Mouse (Mus musculus) adrenal gland, postnatal 4 days (tissue): ENCODE data around the gene E2f2. TPM values are rescaled to one million over a fixed set of nuclear protein-coding genes. Genes with fewer than 3 reads are reported as not detected.

ENCODE experiments used
- DNase-seq, 2 experiments: peaks; one replicate each; pipeline ENCODE4 v3.0.0; 2021 to 2022; ENCODE audit warnings: low spot score in 2 of 2, mixed read lengths in 2 of 2
- total RNA-seq, 2 experiments: library from RNA; stranded (reverse); gene quantifications; 2 replicates each; pipeline ENCODE4 v1.2.3; 2021

Gene E2f2
- total RNA-seq, 2 experiments from 2014 or later, result 15.0 to 23.0 TPM

DNA sequence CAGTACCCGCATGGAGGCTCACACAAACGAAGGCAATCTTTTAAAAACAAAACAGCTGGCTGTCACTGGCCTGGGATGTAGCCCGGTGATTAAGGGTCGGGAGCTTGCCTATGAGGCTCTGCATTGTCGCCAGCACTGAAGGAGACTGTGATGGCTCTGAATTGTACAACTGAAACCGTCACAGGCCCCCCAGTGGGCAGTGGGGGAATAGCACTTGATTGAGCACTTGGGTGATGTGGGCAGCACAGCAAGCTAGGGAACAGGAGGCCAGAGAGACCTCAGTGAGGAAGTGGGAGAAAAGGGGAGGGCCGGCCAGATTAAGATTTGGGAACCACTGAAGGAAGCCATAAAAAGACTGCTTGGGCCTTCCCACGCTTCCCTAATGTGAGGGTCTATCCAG lies 67.4 kb downstream of the E2f2 start:
- DNase-seq, result peak; percentile 53 to 73

DNA sequence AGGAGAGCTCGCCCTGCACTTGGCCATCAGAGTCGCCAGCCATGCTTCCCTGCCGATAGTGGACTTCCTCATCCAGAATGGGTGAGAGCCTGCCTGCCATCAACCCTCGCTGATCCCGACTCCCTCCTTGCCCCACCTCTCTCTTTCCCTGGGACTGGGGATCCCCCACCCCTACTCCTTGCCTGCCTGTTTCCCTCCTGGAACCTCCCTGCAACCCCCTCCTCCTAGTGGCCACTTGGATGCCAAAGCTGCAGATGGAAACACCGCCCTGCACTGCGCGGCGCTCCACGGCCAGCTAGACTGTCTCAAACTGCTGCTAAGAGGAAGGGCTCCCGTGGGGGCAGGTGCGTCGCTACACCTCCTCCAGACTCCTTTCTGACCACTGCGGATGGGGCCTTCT lies 67.9 kb downstream of the E2f2 start:
- no peak for DNase-seq

DNA sequence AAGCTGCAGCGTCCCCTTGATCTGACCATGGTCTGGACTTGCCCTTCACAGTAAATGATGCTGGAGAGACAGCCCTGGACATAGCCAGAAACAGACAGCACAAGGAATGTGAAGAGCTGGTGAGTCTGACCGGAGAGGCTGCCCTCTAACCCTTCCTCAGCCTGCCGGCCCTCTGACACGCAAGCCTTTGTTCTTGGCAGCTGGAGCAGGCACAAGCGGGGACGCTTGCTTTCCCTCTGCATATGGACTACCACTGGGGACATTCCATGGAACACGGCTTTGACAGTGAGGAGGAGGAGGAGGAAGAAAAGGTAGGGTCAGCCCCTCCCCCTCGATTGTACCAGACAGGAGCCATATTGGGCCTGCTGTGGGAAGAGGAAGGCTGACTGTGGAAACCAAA lies 68.8 kb downstream of the E2f2 start:
- DNase-seq, result no peak

DNA sequence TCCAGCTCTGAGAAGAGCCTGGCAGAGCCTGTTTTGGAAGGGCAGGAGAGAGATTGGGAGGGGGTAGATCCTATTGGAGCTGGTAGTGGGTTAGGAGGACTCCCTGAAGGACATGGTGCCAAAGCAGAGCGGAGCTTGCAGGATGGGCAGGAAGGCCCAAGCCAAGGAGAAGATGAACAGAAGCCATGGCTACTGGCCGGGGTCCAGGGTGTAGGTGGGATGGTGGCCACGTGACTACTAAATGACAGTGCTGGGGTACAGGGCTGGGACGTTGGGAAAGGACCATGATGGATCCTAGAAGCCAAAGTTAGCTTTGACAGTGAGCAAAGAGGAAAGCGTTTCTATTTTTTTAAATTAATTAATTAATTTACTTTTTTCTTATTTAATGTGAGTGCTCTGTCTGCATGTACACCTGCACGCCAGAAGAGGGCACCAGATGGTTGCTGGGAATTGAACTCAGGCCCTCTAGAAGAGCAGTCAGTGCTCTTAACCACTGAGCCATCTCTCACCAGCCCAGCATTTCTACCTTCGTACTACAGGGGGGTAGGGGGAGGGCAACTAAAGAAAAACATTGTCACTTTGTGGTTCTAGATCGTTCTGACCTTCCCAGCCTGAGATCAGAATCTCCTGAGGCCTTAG lies 70.0 kb downstream of the E2f2 start:
- DNase-seq, result no peak

DNA sequence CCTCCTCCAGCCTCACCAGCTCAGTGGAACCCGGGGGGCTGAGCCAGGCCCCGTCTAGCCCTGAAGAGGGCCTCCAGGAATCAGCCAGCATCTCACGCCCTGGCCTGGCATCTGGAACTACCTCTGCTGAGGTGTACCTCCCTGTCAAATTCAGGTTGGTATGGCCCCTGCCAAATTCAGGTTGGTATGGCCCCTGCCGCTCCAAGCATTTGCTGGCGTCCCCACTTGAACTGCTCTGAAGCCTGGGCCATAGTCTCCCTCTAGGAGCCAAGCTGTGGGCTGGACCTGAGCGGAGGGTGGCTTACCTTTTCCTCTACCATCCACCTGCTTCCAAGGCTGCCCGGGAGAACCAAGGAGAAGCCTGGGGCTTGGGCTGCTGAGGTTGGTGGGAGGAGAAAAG lies 70.5 kb downstream of the E2f2 start:
- DNase-seq, result no peak

DNA sequence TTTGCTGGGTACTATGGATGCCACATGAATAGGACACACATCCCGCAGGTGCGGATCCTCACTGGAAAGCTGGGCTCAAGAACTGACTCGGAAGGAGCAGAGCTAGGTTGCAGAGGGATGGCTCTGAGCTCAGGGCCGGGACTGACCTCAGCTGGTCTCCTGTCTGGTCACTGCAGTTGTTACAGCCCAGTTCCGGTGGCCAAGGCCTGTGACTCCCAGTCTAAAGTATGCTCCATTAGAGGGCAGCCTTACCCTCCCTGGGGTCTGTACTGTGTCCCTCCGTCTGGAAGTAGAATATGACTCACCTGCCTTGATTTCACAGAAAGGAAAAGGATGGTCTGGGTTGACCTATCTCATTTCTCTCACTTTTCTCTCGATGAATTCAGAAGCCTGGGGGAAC lies 72.0 kb downstream of the E2f2 start:
- DNase-seq, result no peak

Other genes with a start within 250 kb of the E2f2 start
- 10 to 100 TPM; 48.9 to 65.6 TPM for gene Hmgcl, start 225.9 kb upstream of the E2f2 start, total RNA-seq
- gene Gale, start 208.7 kb upstream of the E2f2 start, total RNA-seq, result 10 to 100 TPM; 17.7 to 24.6 TPM
- gene Lypla2, start 199.8 kb upstream of the E2f2 start, total RNA-seq, result 10 to 100 TPM; 64.7 to 65.4 TPM
- gene Pithd1, start 185.1 kb upstream of the E2f2 start, total RNA-seq, result 10 to 100 TPM; 35.2 to 39.2 TPM
- 10 to 100 TPM; 50.6 to 50.7 TPM for gene Eloa, start 150.6 kb upstream of the E2f2 start, total RNA-seq
- 100 to 1,000 TPM; 700 to 707 TPM for gene Rpl11, start 119.0 kb upstream of the E2f2 start, total RNA-seq
- 10 to 100 TPM; 97.4 to 99.5 TPM for gene Id3, start 28.9 kb upstream of the E2f2 start, total RNA-seq
- 1 to 10 TPM; 6.0 to 6.1 TPM for gene Asap3, start 34.0 kb downstream of the E2f2 start, total RNA-seq
- gene Tcea3, start 75.3 kb downstream of the E2f2 start, total RNA-seq, result 10 to 100 TPM; 10.6 to 13.1 TPM
- gene Zfp46, start 112.3 kb downstream of the E2f2 start, total RNA-seq, result 10 to 100 TPM; 39.2 to 41.8 TPM
- 100 to 1,000 TPM; 132 to 134 TPM for gene Hnrnpr, start 138.5 kb downstream of the E2f2 start, total RNA-seq